Mouse (Mus musculus) heart, adult 2 months (tissue): ENCODE measurements around the gene Psmb2. TPM values are rescaled to one million over a fixed set of nuclear protein-coding genes. Genes with fewer than 3 reads are reported as not detected.

Source experiments
- DNase-seq, 2 experiments: peaks; one replicate each; pipeline ENCODE4 v3.0.0; 2021
- H3K27ac ChIP-seq: fragments of 200-600 bp; 2 replicates; pipeline ENCODE4 v1.8.1; 2022
- H3K27me3 ChIP-seq: fragments of 200-500 bp; 2 replicates; pipeline ENCODE4 v1.6.1; 2012; ENCODE audit warnings: mild to moderate bottlenecking, low read length, inconsistent platforms, mixed read lengths; ENCODE audit not compliant: control insufficient read depth, insufficient read depth
- H3K36me3 ChIP-seq: fragments of 200-500 bp; 2 replicates; pipeline ENCODE4 v1.6.1; 2012; ENCODE audit warnings: low read length, inconsistent platforms; ENCODE audit not compliant: control insufficient read depth, insufficient read depth
- H3K4me1 ChIP-seq: fragments of 200-500 bp; 2 replicates; pipeline ENCODE4 v1.6.1; 2011; ENCODE audit warnings: low read length; ENCODE audit not compliant: control insufficient read depth, insufficient read depth
- H3K4me3 ChIP-seq: fragments of 200-600 bp; 2 replicates; pipeline ENCODE4 v1.8.1; 2022
- H3K79me2 ChIP-seq: fragments of 200-500 bp; replicated peaks from 2 replicates; pipeline ENCODE4 v1.6.1; 2012; ENCODE audit warnings: mild to moderate bottlenecking, inconsistent platforms, low read length, moderate library complexity, mixed read lengths; ENCODE audit not compliant: control insufficient read depth, insufficient read depth
- H3K9ac ChIP-seq: fragments of 200-500 bp; 2 replicates; pipeline ENCODE4 v1.6.1; 2012; ENCODE audit warnings: low read depth, mild to moderate bottlenecking, control low read depth, inconsistent platforms, low read length, mixed read lengths
- CTCF ChIP-seq: fragments of 200-600 bp; IDR thresholded peaks from 2 replicates; pipeline ENCODE4 v1.8.1; 2022; ENCODE audit warnings: antibody characterized with exemption, mild to moderate bottlenecking, moderate library complexity
- EP300 ChIP-seq: fragments of 200-500 bp; IDR thresholded peaks from 2 replicates; pipeline ENCODE4 v1.6.1; 2011; ENCODE audit warnings: low read depth, low read length, control low read depth; ENCODE audit not compliant: insufficient read depth
- POLR2A ChIP-seq: fragments of 200-500 bp; IDR thresholded peaks from 2 replicates; pipeline ENCODE4 v1.6.1; 2011; ENCODE audit warnings: mild to moderate bottlenecking, low read depth, low read length, control low read depth; ENCODE audit not compliant: insufficient read depth
- WGBS: fragments of 180-500 bp; shearing (Covaris S2); methylation state at CpG from one replicate; pipeline ENCODE4 v1.1.7; 2018; 5-methylcytosine and 5-hydroxymethylcytosine counted together
- intact Hi-C: fragments of 180-260 bp; cut with DNase I; formaldehyde crosslinking; loops from one replicate; pipeline ENCODE4 v1.15.1; 2025
- polyA plus RNA-seq: library from polyadenylated mRNA; depleted of rRNA; stranded (reverse); fragments of >200 nt; gene quantifications from 2 replicates; pipeline ENCODE4 v1.2.3, GENCODE M21; 2012
- total RNA-seq, 2 experiments: library from RNA; stranded (reverse); gene quantifications; 2 replicates each; pipeline ENCODE4 v1.2.3; 2021

Psmb2 gene
- total and polyA plus RNA-seq, 3 experiments = 108 to 215 (median 129) TPM

DNA sequence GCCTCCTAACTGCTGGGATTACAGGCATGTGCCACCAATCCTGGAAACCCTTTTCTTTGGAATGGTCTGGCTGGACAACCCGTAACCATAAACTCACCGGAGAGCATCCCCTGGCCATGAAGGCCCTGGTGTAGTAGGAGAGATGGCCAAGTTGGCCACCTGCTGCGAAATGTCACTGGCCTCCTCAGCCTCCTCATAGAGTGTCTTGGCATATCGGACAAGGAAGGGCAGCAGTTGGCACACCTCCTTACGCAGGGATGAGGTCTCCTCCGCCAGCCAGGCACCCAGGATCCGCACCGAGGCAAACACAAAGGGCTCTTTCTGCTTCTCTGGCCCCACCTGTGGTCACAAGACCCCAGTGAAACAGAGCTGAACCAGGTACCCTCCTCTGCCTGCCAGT, 71.0 kb downstream of the Psmb2 start:
- H3K27ac ChIP-seq = no peak overlapping the region
- H3K9ac ChIP-seq = no peak overlapping the region
- no peaks in the 10 kb centered on the region for H3K36me3 ChIP-seq
- no peak for DNase-seq
- H3K27me3 ChIP-seq = no peaks in the 10 kb centered on the region
- no peak for TF ChIP-seq EP300
- no peak for TF ChIP-seq CTCF
- TF ChIP-seq POLR2A = no peak
- intact Hi-C loops = no loop called here
- H3K4me3 ChIP-seq = no peak overlapping the region
- H3K79me2 ChIP-seq = no peaks in the 10 kb centered on the region
- WGBS = 97% methylated on average over 8 of the region's 8 CpGs
- peaks cover 5% of the 10 kb centered on the region; the same call in 1 of the 2 replicates for H3K4me1 ChIP-seq

DNA sequence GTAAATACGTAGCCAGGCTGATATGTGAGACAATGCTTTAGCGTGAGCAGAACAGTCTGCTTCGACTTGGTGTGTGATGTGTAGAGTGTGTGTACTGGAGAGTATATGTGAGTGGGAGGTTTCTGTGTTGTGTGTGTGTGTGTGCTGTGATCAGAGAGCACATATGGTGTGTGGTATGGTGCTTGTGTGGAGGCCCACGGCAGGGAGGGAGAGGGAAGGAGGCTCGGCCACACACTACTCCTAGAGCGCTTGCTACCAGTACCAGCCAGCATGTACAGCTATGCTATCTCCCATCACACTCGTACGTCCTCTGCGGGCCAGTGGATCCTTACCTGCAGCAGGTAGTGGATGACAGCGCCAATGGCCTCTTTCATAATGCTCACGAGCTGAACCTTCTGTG, 72.1 kb downstream of the Psmb2 start:
- intact Hi-C loops = no loop called here
- DNase-seq = no peak
- no peaks in the 10 kb centered on the region for H3K79me2 ChIP-seq
- no peak overlapping the region for H3K9ac ChIP-seq
- 81% methylated on average over 11 of the region's 11 CpGs for WGBS
- TF ChIP-seq EP300 (no peak), POLR2A (no peak), CTCF (no peak)
- H3K27me3 ChIP-seq = no peaks in the 10 kb centered on the region
- no peak overlapping the region for H3K4me3 ChIP-seq
- H3K4me1 ChIP-seq = peaks cover 6% of the 10 kb centered on the region
- no peaks in the 10 kb centered on the region for H3K36me3 ChIP-seq
- H3K27ac ChIP-seq = no peak overlapping the region

DNA sequence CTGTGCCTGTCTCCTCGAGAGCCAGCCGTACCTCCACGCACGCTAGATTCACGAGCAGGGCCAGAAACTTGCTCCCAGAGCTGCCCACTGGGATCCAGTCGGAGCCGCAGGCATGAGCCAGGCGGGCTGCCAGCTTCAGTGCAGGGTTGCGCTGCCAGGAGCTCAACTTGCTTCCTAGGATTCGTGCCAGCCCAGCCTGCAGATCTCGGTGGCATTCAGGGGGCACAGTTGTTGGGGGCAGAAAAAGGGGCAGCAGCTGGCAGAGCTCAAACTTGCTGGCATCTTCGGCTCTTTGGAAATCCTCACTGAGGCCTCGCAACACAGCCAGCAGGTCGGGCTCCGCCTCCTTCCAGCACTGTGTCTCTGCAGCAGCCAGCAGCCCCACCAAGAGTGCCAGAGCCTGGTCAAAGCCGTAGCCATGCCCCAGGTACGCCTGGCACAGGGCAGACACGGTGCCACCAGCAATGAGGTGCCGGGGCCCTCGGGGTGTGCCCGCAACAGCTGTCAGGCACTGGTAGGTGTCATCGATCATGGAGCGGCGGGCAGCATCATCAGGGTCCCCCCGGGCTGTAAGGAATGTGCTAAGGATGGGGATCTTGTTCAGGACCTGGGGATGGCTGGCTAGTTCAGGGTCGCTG, 72.7 kb downstream of the Psmb2 start:
- TF ChIP-seq CTCF (no peak), EP300 (no peak), POLR2A (no peak)
- H3K27ac ChIP-seq = no peak overlapping the region
- intact Hi-C loops = loop anchor here (5.0 to 10.0 kb wide), 2 partner anchors 73 to 215 kb away; partner anchors contain the start of genes Psmb2 and Zmym4
- H3K4me1 ChIP-seq = peaks cover 6% of the 10 kb centered on the region
- no peak overlapping the region for H3K4me3 ChIP-seq
- no peak overlapping the region for H3K9ac ChIP-seq
- WGBS = 67% methylated on average over 26 of the region's 26 CpGs
- no peaks in the 10 kb centered on the region for H3K79me2 ChIP-seq
- peak; percentile 64 to 74 for DNase-seq
- no peaks in the 10 kb centered on the region for H3K36me3 ChIP-seq
- H3K27me3 ChIP-seq = no peaks in the 10 kb centered on the region

DNA sequence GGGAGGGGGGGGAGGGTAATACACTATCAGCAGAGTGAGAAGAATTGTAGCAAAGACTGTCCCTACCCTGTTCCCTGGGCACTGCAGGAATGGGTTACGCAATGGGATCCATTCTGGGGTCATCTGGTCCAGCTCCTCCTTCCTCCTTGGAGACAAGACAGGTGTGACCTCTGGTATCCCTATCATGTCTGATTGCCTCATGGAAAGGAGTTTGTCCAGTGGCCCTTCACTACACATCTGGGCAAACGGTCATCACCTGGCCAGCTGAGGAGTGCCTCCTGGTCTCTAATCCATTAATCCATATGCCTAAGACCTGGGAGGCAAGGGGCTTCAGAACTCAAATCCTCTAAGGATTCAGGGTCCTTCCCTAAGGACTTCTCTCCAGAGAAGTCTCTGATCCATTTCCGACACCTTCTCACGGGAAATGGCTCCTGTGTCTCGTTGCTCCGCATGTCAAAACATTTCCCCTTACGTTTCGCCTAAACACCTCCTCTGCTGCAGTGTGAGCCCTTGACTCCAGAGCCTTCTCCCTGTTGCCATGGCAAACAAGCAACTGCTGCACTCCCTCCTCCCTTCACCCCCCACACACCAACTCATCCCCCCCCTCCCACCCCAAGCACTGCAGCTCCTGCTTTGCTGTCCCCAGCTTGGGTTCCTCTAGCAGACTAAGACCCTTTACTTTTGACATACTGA, 73.6 kb downstream of the Psmb2 start:
- Histone ChIP-seq H3K36me3 (no peaks in the 10 kb centered on the region), H3K4me1 (peaks cover 6% of the 10 kb centered on the region), H3K9ac (no peak overlapping the region), H3K27ac (no peak overlapping the region), H3K4me3 (no peak overlapping the region), H3K27me3 (no peaks in the 10 kb centered on the region), H3K79me2 (no peaks in the 10 kb centered on the region)
- TF ChIP-seq CTCF (no peak), EP300 (no peak), POLR2A (no peak)
- WGBS = 92% methylated on average over 8 of the region's 8 CpGs
- intact Hi-C loops = loop anchor here (5.0 to 10.0 kb wide), 2 partner anchors 74 to 214 kb away; partner anchors contain the start of genes Psmb2 and Zmym4
- no peak for DNase-seq

DNA sequence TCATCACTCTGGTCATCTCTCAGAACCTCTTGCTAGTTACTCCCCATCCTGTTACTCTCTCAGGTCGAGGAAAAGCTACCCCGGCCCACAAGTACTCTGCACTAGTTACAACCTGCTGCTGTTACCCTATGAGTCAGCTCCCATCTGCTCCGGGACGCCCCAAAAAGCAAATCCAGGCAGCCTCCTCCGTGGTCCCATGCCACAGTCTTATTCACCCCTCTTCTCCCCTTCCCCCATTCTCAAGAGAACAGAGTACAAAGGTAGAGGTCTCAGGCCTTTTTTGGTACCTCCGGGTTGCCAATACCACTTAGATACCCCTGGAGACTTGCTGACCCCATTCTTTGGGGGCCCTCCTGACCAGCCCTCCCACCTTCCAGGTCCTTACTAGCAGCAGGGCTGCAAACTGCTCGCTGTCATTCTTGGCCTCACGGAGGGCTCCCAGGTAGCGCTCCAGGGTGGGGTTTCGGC, 74.2 kb downstream of the Psmb2 start:
- H3K27ac ChIP-seq = no peak overlapping the region
- TF ChIP-seq EP300 = no peak
- no peak for TF ChIP-seq CTCF
- no peak for TF ChIP-seq POLR2A
- H3K79me2 ChIP-seq = no peaks in the 10 kb centered on the region
- intact Hi-C loops = loop anchor here (5.0 to 10.0 kb wide), 2 partner anchors 74 to 213 kb away; partner anchors contain the start of genes Psmb2 and Zmym4
- 72% methylated on average over 10 of the region's 10 CpGs for WGBS
- no peaks in the 10 kb centered on the region for H3K27me3 ChIP-seq
- peaks cover 6% of the 10 kb centered on the region for H3K4me1 ChIP-seq
- H3K36me3 ChIP-seq = no peaks in the 10 kb centered on the region
- no peak for DNase-seq
- H3K4me3 ChIP-seq = no peak overlapping the region
- no peak overlapping the region for H3K9ac ChIP-seq

DNA sequence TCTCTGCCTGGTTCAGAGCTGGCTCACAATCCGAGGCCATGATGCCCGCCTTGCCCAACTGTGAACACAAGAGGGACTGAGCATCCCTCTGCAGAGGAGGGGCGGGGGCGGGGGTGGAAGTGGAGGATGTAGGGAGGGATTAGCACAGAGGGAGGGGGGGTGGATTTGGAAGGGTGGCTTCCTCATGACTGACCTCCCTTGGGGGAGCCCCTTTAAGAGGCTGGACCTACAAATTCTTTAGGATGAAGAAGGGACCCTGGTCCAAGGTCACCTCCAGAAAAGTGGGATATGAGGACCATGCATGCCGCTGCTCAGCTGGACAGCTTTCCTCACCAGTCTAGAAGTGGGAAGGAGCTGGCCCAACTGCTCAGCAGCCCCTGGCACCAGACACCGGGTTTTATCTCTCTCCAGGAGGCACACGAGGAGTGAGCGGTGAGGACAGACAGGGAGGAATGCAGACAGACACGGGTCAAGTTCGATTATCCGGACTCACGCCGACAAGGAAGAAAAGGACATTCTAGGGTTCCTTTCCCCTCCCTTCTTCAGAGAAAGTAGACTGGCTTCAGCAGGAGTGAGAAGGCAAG, 74.7 kb downstream of the Psmb2 start:
- H3K4me1 ChIP-seq = peaks cover 6% of the 10 kb centered on the region
- no peaks in the 10 kb centered on the region for H3K27me3 ChIP-seq
- no peaks in the 10 kb centered on the region for H3K79me2 ChIP-seq
- WGBS = 18% methylated on average over 13 of the region's 13 CpGs
- no peak for TF ChIP-seq EP300
- TF ChIP-seq POLR2A = no peak
- no peak for TF ChIP-seq CTCF
- intact Hi-C loops = loop anchor here (5.0 to 10.0 kb wide), 2 partner anchors 75 to 213 kb away; partner anchors contain the start of genes Psmb2 and Zmym4
- H3K4me3 ChIP-seq = peak overlapping the region; percentile 88
- H3K27ac ChIP-seq = no peak overlapping the region
- peak in 1 of 2 experiments; percentile 30 for DNase-seq
- no peak overlapping the region; the same call in none of the 2 replicates for H3K9ac ChIP-seq
- H3K36me3 ChIP-seq = no peaks in the 10 kb centered on the region
